Mouse (Mus musculus): ENCODE data around the gene Hap1. TPM values are rescaled to one million over a fixed set of nuclear protein-coding genes. Genes with fewer than 3 reads are reported as not detected.

Gene Hap1
- polyA plus RNA-seq (2016; fragmentation: Nextera tagmentation; extraction: Ambion mirVana): 0.85 and 1.3 TPM in 2 replicates

- Histone ChIP-seq H3K4me3 (peak within 1 kb of the TSS; percentile 56), H3K4me1 (peaks cover 29% of the 10 kb centered on the region), H3K36me3 (no peaks in the 10 kb centered on the region), H3K9me3 (replicated peaks) (no peaks in the 10 kb centered on the region), H3K27me3 (ENCODE audit: low read depth, poor library complexity, severe bottlenecking) (peaks cover 95% of the 10 kb centered on the region), H3K27ac (peak within 1 kb of the TSS; percentile 68; the same call in 1 of the 2 replicates)
- 2% methylated on average over 49 of the region's 49 CpGs for WGBS
- peak; percentile 79 for DNase-seq (ENCODE audit: low spot score)
Measured at GRCm38 (mm10) chr11:100355972-100356818, at the start of gene Hap1. TSS of gene Hap1 (minus strand) at chr11:100356128.

- Histone ChIP-seq H3K27me3 (ENCODE audit: low read depth, poor library complexity, severe bottlenecking) (0 out of 2 replicates have a peak, but pooled peaks cover 4% of the 10 kb centered on the region), H3K9me3 (replicated peaks) (no peaks in the 10 kb centered on the region), H3K27ac (no peak overlapping the region), H3K36me3 (peaks cover 24% of the 10 kb centered on the region), H3K4me3 (no peak overlapping the region), H3K4me1 (peaks cover 31% of the 10 kb centered on the region)
- DNase-seq (ENCODE audit: low spot score): no peak
- 89% methylated on average over 3 of the region's 3 CpGs for WGBS
Measured at GRCm38 (mm10) chr11:100404456-100405074, 48.6 kb upstream of the Hap1 start.

- DNase-seq (ENCODE audit: low spot score): no peak
- WGBS: 68% methylated on average over 10 of the region's 10 CpGs
- 0 out of 2 replicates have a peak, but pooled peaks cover 4% of the 10 kb centered on the region for H3K27me3 ChIP-seq (ENCODE audit: low read depth, poor library complexity, severe bottlenecking)
- H3K4me1 ChIP-seq: peaks cover 32% of the 10 kb centered on the region
- H3K4me3 ChIP-seq: no peak overlapping the region
- H3K27ac ChIP-seq: no peak overlapping the region
- H3K9me3 ChIP-seq (replicated peaks): no peaks in the 10 kb centered on the region
- H3K36me3 ChIP-seq: peaks cover 14% of the 10 kb centered on the region
Measured at GRCm38 (mm10) chr11:100403445-100404134, 47.7 kb upstream of the Hap1 start.

GRCm38 (mm10) chr11:100402682-100403081 is 46.8 kb upstream of the Hap1 start:
- peak overlapping the region; percentile 19 for H3K27ac ChIP-seq
- H3K36me3 ChIP-seq: peaks cover 5% of the 10 kb centered on the region; the same call in 1 of the 2 replicates
- H3K27me3 ChIP-seq (ENCODE audit: low read depth, poor library complexity, severe bottlenecking): 0 out of 2 replicates have a peak, but pooled peaks cover 4% of the 10 kb centered on the region
- no peak overlapping the region for H3K4me3 ChIP-seq
- no peak for DNase-seq (ENCODE audit: low spot score)
- WGBS: 72% methylated on average over 2 of the region's 2 CpGs
- H3K9me3 ChIP-seq (replicated peaks): no peaks in the 10 kb centered on the region
- peaks cover 29% of the 10 kb centered on the region for H3K4me1 ChIP-seq

DNA sequence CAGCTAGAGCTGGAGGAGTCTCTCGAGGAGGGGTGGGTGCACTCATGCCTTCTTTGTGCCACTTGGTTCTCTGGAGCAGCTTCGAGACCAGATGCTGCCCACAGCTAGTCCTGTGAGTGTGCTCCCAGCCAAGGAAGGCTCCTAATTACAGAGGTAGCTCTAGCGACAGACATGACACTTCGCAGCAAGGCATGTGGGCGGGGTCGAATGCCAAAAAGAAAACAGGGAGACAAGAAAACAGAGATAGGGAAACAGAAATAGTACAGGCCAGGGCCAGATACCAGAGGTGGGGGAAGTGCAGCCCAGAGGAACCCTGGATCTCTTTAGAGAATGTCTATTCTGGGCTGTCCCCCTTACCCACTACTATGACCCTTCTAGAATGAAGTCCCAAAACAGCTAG is 46.3 kb upstream of the Hap1 start:
- H3K27me3 ChIP-seq (ENCODE audit: low read depth, poor library complexity, severe bottlenecking): 0 out of 2 replicates have a peak, but pooled peaks cover 4% of the 10 kb centered on the region
- no peak overlapping the region for H3K4me3 ChIP-seq
- 20% methylated on average over 6 of the region's 6 CpGs for WGBS
- H3K27ac ChIP-seq: peak overlapping the region; percentile 50; the same call in 1 of the 2 replicates
- DNase-seq (ENCODE audit: low spot score): no peak
- H3K9me3 ChIP-seq (replicated peaks): no peaks in the 10 kb centered on the region
- H3K4me1 ChIP-seq: peaks cover 33% of the 10 kb centered on the region
- H3K36me3 ChIP-seq: peaks cover 5% of the 10 kb centered on the region; the same call in 1 of the 2 replicates

- WGBS: 72% methylated on average over 6 of the region's 6 CpGs
- H3K4me1 ChIP-seq: peaks cover 47% of the 10 kb centered on the region
- no peak overlapping the region for H3K27ac ChIP-seq
- peaks cover 17% of the 10 kb centered on the region for H3K27me3 ChIP-seq (ENCODE audit: low read depth, poor library complexity, severe bottlenecking)
- H3K4me3 ChIP-seq: no peak overlapping the region
- no peaks in the 10 kb centered on the region for H3K9me3 ChIP-seq (replicated peaks)
- DNase-seq (ENCODE audit: low spot score): no peak
- no peaks in the 10 kb centered on the region for H3K36me3 ChIP-seq
Measured at GRCm38 (mm10) chr11:100400842-100401241, 44.9 kb upstream of the Hap1 start.

- no peak for DNase-seq (ENCODE audit: low spot score)
- Histone ChIP-seq H3K36me3 (no peaks in the 10 kb centered on the region), H3K27me3 (ENCODE audit: low read depth, poor library complexity, severe bottlenecking) (peaks cover 26% of the 10 kb centered on the region), H3K4me3 (no peak overlapping the region), H3K27ac (no peak overlapping the region), H3K4me1 (peaks cover 56% of the 10 kb centered on the region), H3K9me3 (replicated peaks) (no peaks in the 10 kb centered on the region)
- 81% methylated on average over 12 of the region's 12 CpGs for WGBS
Measured at GRCm38 (mm10) chr11:100399727-100400538, 44.0 kb upstream of the Hap1 start.

DNA sequence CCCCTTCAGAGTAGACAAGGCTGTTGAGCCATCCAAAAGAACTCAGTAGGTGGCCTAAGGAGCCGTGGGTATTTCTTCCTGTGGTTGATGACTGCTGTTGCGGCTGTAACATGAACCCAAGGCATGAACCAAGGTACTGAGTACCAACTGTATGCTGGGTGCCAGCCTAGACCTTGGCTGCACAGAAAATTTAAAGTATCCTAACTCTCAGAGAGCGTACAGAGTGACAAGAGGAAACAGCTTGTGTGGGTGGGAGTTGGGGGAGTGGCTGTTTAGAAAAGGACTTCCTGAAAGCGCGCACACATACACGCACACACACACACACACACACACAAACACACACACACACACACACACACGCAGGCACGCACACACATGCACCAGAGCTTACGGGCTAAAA is 43.4 kb upstream of the Hap1 start:
- 84% methylated on average over 9 of the region's 9 CpGs for WGBS
- Histone ChIP-seq H3K27me3 (ENCODE audit: low read depth, poor library complexity, severe bottlenecking) (peaks cover 26% of the 10 kb centered on the region), H3K27ac (no peak overlapping the region), H3K36me3 (no peaks in the 10 kb centered on the region), H3K9me3 (replicated peaks) (no peaks in the 10 kb centered on the region), H3K4me1 (peaks cover 62% of the 10 kb centered on the region), H3K4me3 (no peak overlapping the region)
- DNase-seq (ENCODE audit: low spot score): no peak

DNA sequence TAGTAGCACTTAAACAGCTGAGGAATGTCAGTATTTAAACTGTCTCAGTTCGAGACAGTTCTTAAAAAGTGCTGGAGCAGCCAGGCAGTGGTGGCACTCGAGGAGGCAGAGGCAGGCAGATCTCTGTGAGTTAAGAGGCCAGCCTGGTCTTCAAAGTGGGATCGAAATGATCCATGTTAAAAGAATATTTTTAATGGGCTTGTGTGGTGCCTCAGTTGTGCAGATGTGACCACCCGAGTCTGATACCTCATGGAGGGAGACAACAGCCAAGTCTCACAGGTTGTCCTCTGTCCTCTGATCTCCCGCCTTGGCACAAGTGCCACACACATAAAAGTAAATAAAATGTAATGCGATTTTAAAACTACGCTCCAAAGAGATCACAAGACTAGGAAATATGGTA is 42.6 kb upstream of the Hap1 start:
- H3K27ac ChIP-seq: no peak overlapping the region
- H3K36me3 ChIP-seq: no peaks in the 10 kb centered on the region
- WGBS: 94% methylated on average over 7 of the region's 7 CpGs
- H3K4me3 ChIP-seq: no peak overlapping the region
- no peaks in the 10 kb centered on the region for H3K9me3 ChIP-seq (replicated peaks)
- peaks cover 26% of the 10 kb centered on the region for H3K27me3 ChIP-seq (ENCODE audit: low read depth, poor library complexity, severe bottlenecking)
- peaks cover 58% of the 10 kb centered on the region for H3K4me1 ChIP-seq
- DNase-seq (ENCODE audit: low spot score): no peak

DNA sequence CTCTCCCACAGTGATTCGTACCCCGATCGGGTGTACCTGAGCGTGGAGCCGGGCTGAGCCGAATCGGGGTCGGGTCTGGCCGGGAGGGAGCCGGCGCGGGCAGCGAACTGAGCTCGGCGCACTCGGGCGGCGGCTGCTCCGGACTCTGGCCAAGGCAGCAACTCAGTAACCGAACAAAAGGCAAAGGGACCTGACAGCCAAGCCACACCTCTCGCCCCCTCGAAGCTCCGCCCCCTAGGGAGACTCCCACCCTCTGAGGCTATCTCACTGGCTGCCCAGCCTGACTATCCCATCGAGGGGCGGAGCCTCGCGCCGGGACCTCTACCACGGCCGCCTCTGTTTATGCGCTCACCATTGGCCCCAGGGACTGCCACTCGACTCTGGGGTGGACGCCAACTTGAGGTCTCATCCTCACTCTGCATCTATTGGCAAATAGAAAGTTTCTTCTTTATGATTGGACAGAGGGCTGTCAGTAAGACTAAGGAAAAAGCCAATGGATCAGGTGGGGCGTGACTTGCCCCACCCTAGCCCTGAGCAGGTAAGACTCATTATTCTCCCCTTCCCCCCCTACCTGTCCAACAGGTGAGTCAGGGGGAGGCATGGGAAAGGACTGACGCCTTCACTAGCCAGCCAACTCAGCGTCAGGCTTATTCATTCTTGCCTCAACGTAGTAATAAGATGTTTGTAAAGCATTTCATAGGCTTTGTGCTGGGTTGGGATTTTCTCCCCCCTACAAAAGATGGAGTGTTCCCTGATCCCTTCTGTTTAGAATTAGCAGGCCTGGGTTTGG is 41.9 kb upstream of the Hap1 start, which contains the start of gene Jup:
Gene Jup (minus strand): TSS at position 164 of the 790 bp plus-strand sequence.
- Histone ChIP-seq H3K4me1 (peaks cover 51% of the 10 kb centered on the region), H3K4me3 (peak within 1 kb of the TSS; percentile 70), H3K27ac (peak within 1 kb of the TSS; percentile 88), H3K36me3 (no peaks in the 10 kb centered on the region), H3K9me3 (replicated peaks) (no peaks in the 10 kb centered on the region), H3K27me3 (ENCODE audit: low read depth, poor library complexity, severe bottlenecking) (peaks cover 26% of the 10 kb centered on the region)
- 1% methylated on average over 37 of the region's 37 CpGs for WGBS
- peak; percentile 94 for DNase-seq (ENCODE audit: low spot score)

- H3K27me3 ChIP-seq (ENCODE audit: low read depth, poor library complexity, severe bottlenecking): peaks cover 26% of the 10 kb centered on the region
- H3K4me3 ChIP-seq: peak overlapping the region; percentile 70
- no peak for DNase-seq (ENCODE audit: low spot score)
- H3K4me1 ChIP-seq: peaks cover 44% of the 10 kb centered on the region
- no peaks in the 10 kb centered on the region for H3K9me3 ChIP-seq (replicated peaks)
- peak overlapping the region; percentile 88 for H3K27ac ChIP-seq
- H3K36me3 ChIP-seq: no peaks in the 10 kb centered on the region
- WGBS: 4% methylated on average over 42 of the region's 42 CpGs
Measured at GRCm38 (mm10) chr11:100396886-100397599, 41.1 kb upstream of the Hap1 start.

Data from limb, embryonic 10.5 days (tissue).